Mouse (Mus musculus): ENCODE measurements around the gene Crybg3. TPM values are rescaled to one million over a fixed set of nuclear protein-coding genes. Genes with fewer than 3 reads are reported as not detected.

The Crybg3 gene
- polyA plus RNA-seq, 1 experiment = not detected

DNA sequence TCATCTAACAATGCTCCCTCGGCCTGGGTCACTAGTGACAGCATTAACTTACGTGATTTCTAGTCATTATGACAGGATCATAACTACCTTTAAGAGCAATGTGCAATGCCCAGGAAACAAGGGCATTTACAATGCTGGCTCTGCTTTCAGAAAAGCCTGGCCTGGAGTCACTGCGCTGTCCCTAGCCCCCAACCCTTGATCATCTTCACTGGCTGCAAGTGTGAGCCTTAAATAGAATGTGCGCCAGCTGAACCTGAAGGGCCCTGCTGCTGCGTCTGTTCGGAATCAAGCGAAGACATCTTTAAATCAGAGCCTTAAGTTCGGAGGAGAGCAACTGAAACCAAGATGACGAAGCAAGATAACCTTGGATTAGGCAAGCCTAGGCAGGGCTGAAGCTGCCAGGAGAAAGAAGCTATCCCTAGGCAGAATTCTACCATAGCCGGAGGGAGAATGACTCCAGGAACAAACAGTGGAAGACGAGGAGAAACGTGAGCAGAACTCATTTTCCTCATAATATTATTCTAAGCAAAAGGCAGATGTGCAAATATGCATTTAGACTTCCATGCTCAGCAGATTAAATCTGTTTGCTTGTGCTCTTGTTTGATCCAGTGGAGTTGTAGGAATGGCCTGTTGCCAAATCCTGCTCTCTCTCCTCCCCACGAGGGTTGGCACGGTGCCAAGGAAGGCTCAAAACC lies 52.7 kb downstream of the Crybg3 start:
- TF ChIP-seq GATA1 (IDR thresholded peaks at IDR 0.05; ENCODE audit: low read length) (no peak), TAL1 (IDR thresholded peaks at IDR 0.05; ENCODE audit: low read length) (no peak)

DNA sequence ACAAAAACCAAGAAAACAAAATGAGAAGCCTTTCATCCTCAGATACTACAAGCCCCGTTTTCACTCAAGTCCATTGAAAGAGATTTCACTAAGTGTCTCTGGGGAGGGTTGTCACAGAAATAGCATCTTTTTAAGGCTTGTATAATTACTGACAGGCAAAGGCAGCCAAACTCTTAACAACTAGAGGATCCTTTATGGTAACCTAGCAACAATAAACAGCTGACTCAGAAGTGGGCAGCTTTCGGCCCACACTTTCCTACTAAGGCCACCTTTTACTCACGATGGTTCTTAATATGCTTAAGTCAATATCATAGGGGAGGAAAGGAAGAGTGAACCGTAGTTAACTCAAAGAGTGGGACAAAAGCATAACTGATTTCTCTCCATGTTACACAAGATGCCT lies 53.3 kb downstream of the Crybg3 start:
- Histone ChIP-seq H3K9me3 (ENCODE audit: control insufficient read depth, low read length) (peaks cover 4% of the 10 kb centered on the region), H3K27me3 (ENCODE audit: control insufficient read depth) (no peaks in the 10 kb centered on the region; the same call in 1 of the 2 replicates), H3K4me1 (ENCODE audit: control insufficient read depth) (no peaks in the 10 kb centered on the region), H3K36me3 (ENCODE audit: control insufficient read depth) (no peaks in the 10 kb centered on the region), H3K4me3 (replicated peaks) (no peak overlapping the region)
- TF ChIP-seq GATA1 (IDR thresholded peaks at IDR 0.05; ENCODE audit: low read length) (no peak), TAL1 (IDR thresholded peaks at IDR 0.05; ENCODE audit: low read length) (no peak)

More for the DNA sequence above, 52.7 kb downstream of the Crybg3 start:
- peaks cover 4% of the 10 kb centered on the region for H3K9me3 ChIP-seq (ENCODE audit: control insufficient read depth, low read length)
- H3K4me3 ChIP-seq (replicated peaks) = no peak overlapping the region
- H3K4me1 ChIP-seq (ENCODE audit: control insufficient read depth) = no peaks in the 10 kb centered on the region
- no peaks in the 10 kb centered on the region; the same call in 1 of the 2 replicates for H3K27me3 ChIP-seq (ENCODE audit: control insufficient read depth)
- no peaks in the 10 kb centered on the region for H3K36me3 ChIP-seq (ENCODE audit: control insufficient read depth)

DNA sequence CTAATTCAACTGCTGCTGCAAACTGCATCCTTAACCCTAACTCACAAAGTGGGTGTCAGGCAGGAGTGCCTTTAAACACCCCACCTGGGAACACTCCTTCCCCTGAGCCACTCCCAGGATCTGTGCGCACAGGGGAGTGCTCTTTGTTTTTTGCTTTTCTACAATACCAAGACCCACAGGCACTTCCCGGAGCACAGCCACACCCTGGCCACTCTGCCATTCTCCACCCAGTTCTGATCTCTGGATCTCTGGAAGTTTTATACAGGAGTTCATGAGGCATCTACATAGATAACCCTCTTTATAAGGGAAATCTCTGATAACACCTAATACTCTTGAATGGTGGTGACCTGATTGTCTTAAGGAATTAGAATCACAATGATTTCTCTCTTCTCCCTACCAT lies 55.4 kb downstream of the Crybg3 start:
- Histone ChIP-seq H3K4me3 (replicated peaks) (no peak overlapping the region), H3K27me3 (ENCODE audit: control insufficient read depth) (no peaks in the 10 kb centered on the region; the same call in 1 of the 2 replicates), H3K4me1 (ENCODE audit: control insufficient read depth) (no peaks in the 10 kb centered on the region), H3K36me3 (ENCODE audit: control insufficient read depth) (no peaks in the 10 kb centered on the region), H3K9me3 (ENCODE audit: control insufficient read depth, low read length) (peaks cover 4% of the 10 kb centered on the region)
- TF ChIP-seq GATA1 (IDR thresholded peaks at IDR 0.05; ENCODE audit: low read length) (no peak), TAL1 (IDR thresholded peaks at IDR 0.05; ENCODE audit: low read length) (no peak)

DNA sequence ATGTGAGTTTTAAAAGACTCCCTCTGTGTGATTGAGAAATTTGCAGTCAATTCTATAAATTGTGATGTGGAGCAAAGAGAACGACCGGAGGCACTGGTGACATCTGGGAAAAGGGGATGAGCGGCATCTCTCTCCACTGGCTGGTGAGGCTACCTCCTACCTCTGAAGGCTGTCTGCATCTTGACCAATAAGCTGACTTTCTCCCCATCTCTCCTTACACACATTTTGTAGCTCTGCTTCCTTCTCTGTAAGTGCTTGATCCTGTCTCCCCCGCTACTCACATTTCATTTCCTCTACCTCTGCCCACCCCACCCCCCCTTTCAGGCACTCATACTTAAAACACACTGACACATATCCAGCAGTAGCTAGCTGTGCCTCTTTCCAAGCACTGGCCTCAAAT lies 59.4 kb downstream of the Crybg3 start:
- no peaks in the 10 kb centered on the region for H3K9me3 ChIP-seq (ENCODE audit: control insufficient read depth, low read length)
- no peaks in the 10 kb centered on the region for H3K36me3 ChIP-seq (ENCODE audit: control insufficient read depth)
- TF ChIP-seq GATA1 (IDR thresholded peaks at IDR 0.05; ENCODE audit: low read length) (no peak), TAL1 (IDR thresholded peaks at IDR 0.05; ENCODE audit: low read length) (no peak)
- no peaks in the 10 kb centered on the region for H3K27me3 ChIP-seq (ENCODE audit: control insufficient read depth)
- no peak overlapping the region for H3K4me3 ChIP-seq (replicated peaks)
- H3K4me1 ChIP-seq (ENCODE audit: control insufficient read depth) = no peaks in the 10 kb centered on the region

DNA sequence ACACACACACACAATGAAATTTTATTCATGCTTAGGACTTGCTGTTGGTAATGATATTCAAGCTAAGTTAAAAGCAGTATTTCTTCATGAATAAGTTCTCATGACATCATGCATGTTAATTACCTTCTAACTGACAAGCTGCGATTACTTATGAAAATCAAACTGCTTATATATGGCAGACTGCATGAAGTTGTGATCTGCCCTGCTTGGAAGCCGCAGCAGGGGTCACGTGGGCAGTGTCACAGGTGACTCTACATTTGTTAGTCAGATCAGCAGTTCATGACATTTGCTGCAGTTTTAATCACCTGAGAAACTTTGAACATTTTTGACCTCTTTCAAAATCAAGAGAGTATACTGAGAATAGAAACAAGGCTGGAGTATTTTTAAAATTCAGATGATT lies 59.8 kb downstream of the Crybg3 start:
- Histone ChIP-seq H3K36me3 (ENCODE audit: control insufficient read depth) (no peaks in the 10 kb centered on the region), H3K4me1 (ENCODE audit: control insufficient read depth) (no peaks in the 10 kb centered on the region), H3K27me3 (ENCODE audit: control insufficient read depth) (no peaks in the 10 kb centered on the region), H3K9me3 (ENCODE audit: control insufficient read depth, low read length) (no peaks in the 10 kb centered on the region), H3K4me3 (replicated peaks) (no peak overlapping the region)
- TF ChIP-seq TAL1 (IDR thresholded peaks at IDR 0.05; ENCODE audit: low read length) (no peak), GATA1 (IDR thresholded peaks at IDR 0.05; ENCODE audit: low read length) (no peak)

DNA sequence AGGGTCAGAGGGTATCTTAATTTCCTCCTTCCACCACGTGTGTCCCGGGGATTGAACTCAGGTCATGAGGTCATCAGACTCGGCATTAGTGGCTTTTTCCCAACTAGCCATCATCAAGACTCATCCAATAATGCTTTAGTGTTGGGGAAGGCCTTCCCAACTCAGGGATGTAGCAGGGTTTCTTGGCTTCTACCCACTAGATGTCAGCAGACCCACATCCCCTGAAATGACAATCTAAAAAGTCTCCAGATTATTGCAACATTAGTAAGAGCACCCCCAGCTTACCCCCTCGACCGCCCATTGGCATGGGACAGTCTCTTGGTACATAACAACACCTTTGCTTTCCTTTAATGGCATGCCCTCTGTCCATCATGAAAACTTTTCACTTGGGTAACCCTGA lies 65.1 kb downstream of the Crybg3 start:
- Histone ChIP-seq H3K27me3 (ENCODE audit: control insufficient read depth) (no peaks in the 10 kb centered on the region), H3K36me3 (ENCODE audit: control insufficient read depth) (no peaks in the 10 kb centered on the region), H3K4me3 (replicated peaks) (no peak overlapping the region), H3K4me1 (ENCODE audit: control insufficient read depth) (no peaks in the 10 kb centered on the region), H3K9me3 (ENCODE audit: control insufficient read depth, low read length) (no peaks in the 10 kb centered on the region)
- no peak for TF ChIP-seq TAL1 (IDR thresholded peaks at IDR 0.05; ENCODE audit: low read length)
- TF ChIP-seq GATA1 (IDR thresholded peaks at IDR 0.05; ENCODE audit: low read length) = no peak

DNA sequence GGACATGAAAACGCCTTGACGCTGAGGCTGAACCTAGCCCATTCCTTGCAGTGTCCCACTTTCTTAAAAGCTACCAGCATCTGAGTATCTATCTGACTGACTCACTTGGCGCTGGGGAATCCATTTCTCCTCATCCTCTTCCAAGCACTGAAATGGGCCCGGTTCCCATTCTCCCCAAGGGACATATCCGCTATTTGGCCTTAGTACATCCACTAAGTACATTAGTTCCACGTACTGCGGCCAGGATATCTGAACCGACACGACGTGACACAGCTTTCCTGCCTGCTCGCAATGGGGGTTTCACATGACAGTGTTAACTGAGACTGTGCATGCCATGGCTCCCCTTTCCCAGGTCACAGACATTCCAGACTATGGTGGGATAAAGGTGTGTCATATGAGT lies 66.4 kb downstream of the Crybg3 start:
- TF ChIP-seq GATA1 (IDR thresholded peaks at IDR 0.05; ENCODE audit: low read length) = no peak
- TF ChIP-seq TAL1 (IDR thresholded peaks at IDR 0.05; ENCODE audit: low read length) = no peak
- Histone ChIP-seq H3K4me3 (replicated peaks) (no peak overlapping the region), H3K36me3 (ENCODE audit: control insufficient read depth) (no peaks in the 10 kb centered on the region)

DNA sequence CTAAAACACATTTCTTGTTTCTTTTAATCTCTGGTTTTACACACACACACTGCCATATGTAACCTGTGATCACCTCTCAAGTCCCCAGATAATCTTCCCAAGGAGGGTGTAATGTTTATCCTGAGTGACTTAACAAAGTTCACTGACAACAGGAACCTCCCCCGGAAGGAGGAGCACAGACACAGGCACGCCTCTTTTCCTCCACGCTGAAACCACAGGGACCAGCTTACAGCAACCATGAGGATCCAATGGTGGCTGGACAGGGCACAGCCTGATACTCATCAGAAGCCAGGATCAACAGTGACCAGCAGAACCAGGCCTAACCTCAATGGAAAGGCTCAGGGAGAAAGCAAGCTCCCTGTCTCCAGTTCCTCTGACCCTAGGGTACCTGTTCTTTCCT lies 68.2 kb downstream of the Crybg3 start:
- no peaks in the 10 kb centered on the region for H3K36me3 ChIP-seq (ENCODE audit: control insufficient read depth)
- H3K4me1 ChIP-seq (ENCODE audit: control insufficient read depth) = no peaks in the 10 kb centered on the region
- TF ChIP-seq GATA1 (IDR thresholded peaks at IDR 0.05; ENCODE audit: low read length) (no peak), TAL1 (IDR thresholded peaks at IDR 0.05; ENCODE audit: low read length) (no peak)
- H3K27me3 ChIP-seq (ENCODE audit: control insufficient read depth) = no peaks in the 10 kb centered on the region
- peaks cover 4% of the 10 kb centered on the region; the same call in 1 of the 2 replicates for H3K9me3 ChIP-seq (ENCODE audit: control insufficient read depth, low read length)
- no peak overlapping the region for H3K4me3 ChIP-seq (replicated peaks)

More for the DNA sequence above, 66.4 kb downstream of the Crybg3 start:
- H3K27me3 ChIP-seq (ENCODE audit: control insufficient read depth) = no peaks in the 10 kb centered on the region
- peaks cover 4% of the 10 kb centered on the region; the same call in 1 of the 2 replicates for H3K9me3 ChIP-seq (ENCODE audit: control insufficient read depth, low read length)
- H3K4me1 ChIP-seq (ENCODE audit: control insufficient read depth) = no peaks in the 10 kb centered on the region

DNA sequence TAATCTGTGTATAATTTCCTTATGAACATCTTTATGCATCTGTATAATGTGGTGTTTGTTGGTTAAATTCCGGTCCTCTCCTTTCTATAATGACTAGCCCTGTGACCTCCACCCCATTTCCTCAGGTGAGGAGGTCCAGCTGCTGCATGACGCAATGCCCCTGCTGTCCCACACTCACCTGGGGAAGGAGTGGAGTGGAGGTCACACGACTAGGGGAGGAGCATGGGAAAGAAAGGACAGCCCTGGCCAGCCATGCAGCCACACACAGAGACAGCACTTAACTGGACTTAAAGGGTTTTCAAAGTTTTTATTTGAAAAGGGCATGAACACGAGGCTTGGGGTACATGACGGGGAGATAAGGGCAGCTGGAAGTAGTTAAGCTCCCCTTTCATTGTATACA lies 69.5 kb downstream of the Crybg3 start:
- no peak for TF ChIP-seq TAL1 (IDR thresholded peaks at IDR 0.05; ENCODE audit: low read length)
- TF ChIP-seq GATA1 (IDR thresholded peaks at IDR 0.05; ENCODE audit: low read length) = no peak
- peaks cover 4% of the 10 kb centered on the region; the same call in 1 of the 2 replicates for H3K9me3 ChIP-seq (ENCODE audit: control insufficient read depth, low read length)
- H3K4me1 ChIP-seq (ENCODE audit: control insufficient read depth) = no peaks in the 10 kb centered on the region
- H3K27me3 ChIP-seq (ENCODE audit: control insufficient read depth) = no peaks in the 10 kb centered on the region
- H3K36me3 ChIP-seq (ENCODE audit: control insufficient read depth) = no peaks in the 10 kb centered on the region
- no peak overlapping the region for H3K4me3 ChIP-seq (replicated peaks)

All from erythroblast, embryonic 14.5 days (primary cell).